Mouse (Mus musculus): Measurements from ENCODE around the gene Ncbp3.

GRCm38 (mm10) chr11:73076295-73076694, 28.7 kb downstream of the Ncbp3 start:
- TF ChIP-seq POLR2A (IDR thresholded peaks at IDR 0.05; ENCODE audit: low read depth, low read length) = no peak
- TF ChIP-seq CTCF (IDR thresholded peaks at IDR 0.05; ENCODE audit: extremely low read depth, insufficient read depth, insufficient read length, insufficient replicate concordance) = no peak
